Mouse (Mus musculus): ENCODE data around the gene Zfp641. TPM values are rescaled to one million over a fixed set of nuclear protein-coding genes. Genes with fewer than 3 reads are reported as not detected.

Zfp641 gene
- polyA plus RNA-seq, 1 experiment from 2014 or later, result 1.2 TPM

Other genes starting within 250 kb of the Zfp641 start
- gene Pfkm, start 203.6 kb downstream of the Zfp641 start, polyA plus RNA-seq (2016; fragmentation: Nextera tagmentation; extraction: Ambion mirVana), result 49.6 and 50.5 TPM in 2 replicates
- gene Senp1, start 202.4 kb downstream of the Zfp641 start, polyA plus RNA-seq (2016; fragmentation: Nextera tagmentation; extraction: Ambion mirVana), result 41.8 and 45.6 TPM in 2 replicates
- 46.4 and 47.2 TPM in 2 replicates for gene Asb8, start 130.5 kb downstream of the Zfp641 start, polyA plus RNA-seq (2016; fragmentation: Nextera tagmentation; extraction: Ambion mirVana)
- gene Ccdc184, start 129.0 kb downstream of the Zfp641 start, polyA plus RNA-seq (2016; fragmentation: Nextera tagmentation; extraction: Ambion mirVana), result 2.0 and 2.4 TPM in 2 replicates
- not detected in 2 replicates for gene Olfr288, start 100.6 kb downstream of the Zfp641 start, polyA plus RNA-seq (2016; fragmentation: Nextera tagmentation; extraction: Ambion mirVana)
- gene Gm44579, start 75.2 kb downstream of the Zfp641 start, polyA plus RNA-seq (2016; fragmentation: Nextera tagmentation; extraction: Ambion mirVana), result not detected in 2 replicates
- not detected in 2 replicates for gene Olfr287, start 75.1 kb downstream of the Zfp641 start, polyA plus RNA-seq (2016; fragmentation: Nextera tagmentation; extraction: Ambion mirVana)
- gene Olfr286, start 61.7 kb downstream of the Zfp641 start, polyA plus RNA-seq (2016; fragmentation: Nextera tagmentation; extraction: Ambion mirVana), result not detected in 2 replicates
- not detected in 2 replicates for gene H1fnt, start 38.9 kb downstream of the Zfp641 start, polyA plus RNA-seq (2016; fragmentation: Nextera tagmentation; extraction: Ambion mirVana)
- gene Olfr285, start 21.2 kb upstream of the Zfp641 start, polyA plus RNA-seq (2016; fragmentation: Nextera tagmentation; extraction: Ambion mirVana), result not detected in 2 replicates
- not detected in 2 replicates for gene Olfr284, start 44.8 kb upstream of the Zfp641 start, polyA plus RNA-seq (2016; fragmentation: Nextera tagmentation; extraction: Ambion mirVana)
- 0.10 TPM in 1 of 2 replicates, not detected in the other for gene Olfr283, start 84.8 kb upstream of the Zfp641 start, polyA plus RNA-seq (2016; fragmentation: Nextera tagmentation; extraction: Ambion mirVana)
- gene Olfr282, start 135.1 kb upstream of the Zfp641 start, polyA plus RNA-seq (2016; fragmentation: Nextera tagmentation; extraction: Ambion mirVana), result not detected in 2 replicates
- gene Olfr281, start 156.4 kb upstream of the Zfp641 start, polyA plus RNA-seq (2016; fragmentation: Nextera tagmentation; extraction: Ambion mirVana), result 0.05 TPM in 1 of 2 replicates, not detected in the other
- gene OR5BS1P, start 173.7 kb upstream of the Zfp641 start, polyA plus RNA-seq (2016; fragmentation: Nextera tagmentation; extraction: Ambion mirVana), result not detected in 2 replicates
- gene Lalba, start 186.6 kb upstream of the Zfp641 start, polyA plus RNA-seq (2016; fragmentation: Nextera tagmentation; extraction: Ambion mirVana), result not detected in 2 replicates
- 0.12 TPM in 1 of 2 replicates, not detected in the other for gene Olfr279, start 196.2 kb upstream of the Zfp641 start, polyA plus RNA-seq (2016; fragmentation: Nextera tagmentation; extraction: Ambion mirVana)
- gene Kansl2, start 238.1 kb upstream of the Zfp641 start, polyA plus RNA-seq (2016; fragmentation: Nextera tagmentation; extraction: Ambion mirVana), result 175 and 177 TPM in 2 replicates

Data from embryonic facial prominence, embryonic 12.5 days (tissue).